Mouse (Mus musculus) lung, adult 2 months (tissue): ENCODE results near the gene Me3.

ENCODE experiments used
- CTCF ChIP-seq: fragments of 200-500 bp; IDR thresholded peaks from 2 replicates; pipeline ENCODE4 v1.5.1; 2011; ENCODE audit warnings: mild to moderate bottlenecking, low read length, control low read depth; ENCODE audit not compliant: insufficient read depth
- POLR2A ChIP-seq: fragments of 200-500 bp; IDR thresholded peaks from 2 replicates; pipeline ENCODE4 v1.6.1; 2011; ENCODE audit warnings: low read depth, mild to moderate bottlenecking, control low read depth, low read length, borderline replicate concordance; ENCODE audit errors: extremely low read depth

DNA sequence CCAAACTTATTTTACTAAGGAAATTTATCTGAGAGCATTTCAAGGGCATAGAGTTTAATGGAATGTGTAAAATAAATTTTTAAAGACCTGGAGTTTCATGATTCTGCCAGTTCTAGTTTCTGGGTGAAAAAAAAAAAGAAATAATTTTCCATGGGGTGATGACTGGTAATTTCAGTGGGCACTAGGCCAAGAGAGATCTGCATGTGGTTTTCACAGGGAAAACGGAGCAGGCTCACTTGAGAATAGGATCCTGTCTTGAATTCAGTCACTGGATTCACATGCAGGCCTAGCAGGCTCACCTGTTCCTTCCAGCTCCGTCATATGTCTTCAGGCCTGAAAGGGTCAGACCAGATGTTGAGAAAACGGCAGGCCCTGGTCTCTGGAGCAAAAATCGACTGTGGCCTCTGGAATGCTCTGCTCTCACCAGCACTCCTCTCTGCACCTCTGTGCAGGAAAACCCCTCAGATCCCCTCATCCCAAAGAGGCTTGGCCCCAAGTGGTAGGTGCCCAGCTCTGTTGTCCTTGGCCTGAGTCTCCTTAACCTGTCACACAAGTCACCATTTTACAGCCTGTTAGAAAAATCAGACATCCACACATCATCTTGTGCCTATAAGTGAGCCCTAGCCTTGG, 196.4 kb downstream of the Me3 start:
- TF ChIP-seq POLR2A: no peak
- TF ChIP-seq CTCF: no peak
